Mouse (Mus musculus) intestine, embryonic 14.5 days (tissue): ENCODE data around the gene Gckr. TPM values are rescaled to one million over a fixed set of nuclear protein-coding genes. Genes with fewer than 3 reads are reported as not detected.

Source experiments
- ATAC-seq: fragments of 200-750 bp; cut with Nextera tagmentation; replicated peaks from 2 replicates; pipeline ENCODE4 v1.8.0; 2017; ENCODE audit warnings: low read depth, moderate number of reproducible peaks, moderate TSS enrichment, moderate library complexity; ENCODE audit not compliant: low FRiP score, low TSS enrichment
- DNase-seq: peaks from one replicate; pipeline ENCODE4 v3.0.0-alpha.2; 2018; ENCODE audit warnings: low spot score
- H3K27ac ChIP-seq: fragments of 300-500 bp; sonication (generic); 2 replicates; pipeline ENCODE4 v1.5.1; 2014; ENCODE audit warnings: low read depth, mild to moderate bottlenecking, control low read depth
- H3K27me3 ChIP-seq: fragments of 300-500 bp; sonication (generic); replicated peaks from 2 replicates; pipeline ENCODE4 v1.6.1; 2014; ENCODE audit warnings: low read length, control low read depth; ENCODE audit not compliant: control insufficient read depth, insufficient read depth
- H3K36me3 ChIP-seq: fragments of 300-500 bp; sonication (generic); 2 replicates; pipeline ENCODE4 v1.6.1; 2014; ENCODE audit warnings: low read length, control low read depth; ENCODE audit not compliant: control insufficient read depth, insufficient read depth
- H3K4me1 ChIP-seq: fragments of 300-500 bp; sonication (generic); replicated peaks from 2 replicates; pipeline ENCODE4 v1.6.1; 2014; ENCODE audit warnings: low read length, control low read depth, mixed read lengths; ENCODE audit not compliant: control insufficient read depth, insufficient read depth
- H3K4me2 ChIP-seq: fragments of 300-500 bp; sonication (generic); 2 replicates; pipeline ENCODE4 v1.6.1; 2014; ENCODE audit warnings: low read length
- H3K4me3 ChIP-seq: fragments of 300-500 bp; sonication (generic); 2 replicates; pipeline ENCODE4 v1.5.1; 2014; ENCODE audit warnings: low read depth, low read length, control low read depth, mixed read lengths
- H3K9ac ChIP-seq: fragments of 300-500 bp; sonication (generic); 2 replicates; pipeline ENCODE4 v1.6.1; 2014; ENCODE audit warnings: mild to moderate bottlenecking, low read length
- H3K9me3 ChIP-seq: fragments of 300-500 bp; sonication (generic); 2 replicates; pipeline ENCODE4 v1.6.1; 2016; ENCODE audit warnings: low read length, control low read depth; ENCODE audit not compliant: control insufficient read depth
- WGBS: fragments of 180-500 bp; shearing (Covaris S2); extraction: QIAGEN DNeasy Blood & Tissue Kit; methylation state at CpG from one replicate; pipeline ENCODE4 v1.1.7; 2014; 5-methylcytosine and 5-hydroxymethylcytosine counted together
- polyA plus RNA-seq: library from polyadenylated mRNA; unstranded; fragments of >200 nt; fragmentation: Nextera tagmentation; extraction: Ambion mirVana; gene quantifications from 2 replicates; pipeline ENCODE4 v1.2.1, GENCODE M21; 2014

Gene Gckr
- polyA plus RNA-seq, 1 experiment from 2014 or later, result 0.60 TPM

DNA sequence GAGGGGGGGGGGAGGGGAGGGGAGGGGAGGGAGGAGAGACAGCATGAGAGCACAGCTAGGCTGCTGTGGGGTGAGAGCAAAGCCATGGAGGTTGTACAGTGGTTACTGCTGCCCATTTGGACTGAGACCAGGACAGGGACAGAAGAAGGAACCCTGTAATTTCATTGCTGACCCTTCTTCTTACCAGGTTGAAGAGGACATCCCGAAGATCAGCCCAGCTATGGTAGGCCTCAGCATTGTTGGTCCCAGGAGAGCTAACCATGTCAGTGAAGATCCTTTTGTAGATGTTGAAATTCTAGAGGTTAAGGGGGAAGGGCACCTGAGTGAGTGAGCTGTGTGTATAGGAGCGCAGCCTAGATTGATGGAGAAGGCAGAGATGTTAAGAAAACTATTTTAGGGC is 41.9 kb upstream of the Gckr start:
- ATAC-seq (no peak), DNase-seq (peak; percentile 44)
- no peak overlapping the region for H3K27ac ChIP-seq
- no peaks in the 10 kb centered on the region for H3K27me3 ChIP-seq
- H3K36me3 ChIP-seq, result peaks cover 82% of the 10 kb centered on the region
- H3K4me3 ChIP-seq, result no peak overlapping the region
- no peaks in the 10 kb centered on the region for H3K9me3 ChIP-seq
- WGBS, result 96% methylated on average over 2 of the region's 2 CpGs
- no peak overlapping the region for H3K4me2 ChIP-seq
- peaks cover 14% of the 10 kb centered on the region for H3K4me1 ChIP-seq
- H3K9ac ChIP-seq, result no peak overlapping the region

DNA sequence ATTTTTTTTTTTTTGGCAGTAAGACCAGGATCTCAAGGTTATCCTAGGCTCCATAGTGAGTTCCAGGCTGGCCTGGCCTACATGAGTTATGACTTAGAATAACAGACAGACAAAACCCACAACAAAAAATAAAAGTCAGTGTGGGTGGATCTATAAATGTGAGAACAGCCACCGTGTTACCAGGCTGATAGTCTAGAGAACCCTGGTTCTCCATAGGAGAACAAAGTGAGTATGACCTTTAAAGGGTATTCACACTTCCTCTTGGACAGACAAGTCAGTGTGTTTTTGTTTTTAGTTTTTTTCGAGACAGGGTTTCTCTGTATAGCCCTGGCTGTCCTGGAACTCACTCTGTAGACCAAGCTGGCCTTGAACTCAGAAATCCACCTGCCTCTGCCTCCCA is 41.3 kb upstream of the Gckr start:
- H3K4me3 ChIP-seq, result no peak overlapping the region
- peaks cover 82% of the 10 kb centered on the region for H3K36me3 ChIP-seq
- no peak overlapping the region for H3K27ac ChIP-seq
- H3K4me1 ChIP-seq, result peaks cover 12% of the 10 kb centered on the region
- no peak overlapping the region for H3K4me2 ChIP-seq
- DNase-seq, result no peak
- 87% methylated on average over 2 of the region's 2 CpGs for WGBS
- ATAC-seq, result no peak
- H3K9ac ChIP-seq, result no peak overlapping the region
- H3K27me3 ChIP-seq, result no peaks in the 10 kb centered on the region
- no peaks in the 10 kb centered on the region for H3K9me3 ChIP-seq

DNA sequence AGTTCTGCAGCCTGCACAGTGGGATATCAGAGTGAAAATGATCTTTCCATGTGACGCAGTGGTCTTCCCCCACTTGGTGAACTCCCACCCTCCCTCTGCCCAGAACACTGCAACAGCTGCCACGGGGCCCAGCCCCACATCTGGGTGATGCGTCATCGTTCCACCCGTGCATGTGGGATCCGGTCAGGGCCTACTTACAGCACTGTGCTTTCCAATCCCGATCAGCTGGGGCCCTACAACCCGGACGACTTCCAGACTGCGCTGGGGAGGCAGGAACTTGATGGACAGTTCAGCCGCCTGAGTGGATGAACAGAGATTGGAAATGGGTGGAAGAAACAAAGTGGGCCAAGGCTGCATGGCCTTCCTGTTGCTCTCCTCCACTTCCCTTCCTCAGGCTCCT is 39.6 kb upstream of the Gckr start:
- no peaks in the 10 kb centered on the region for H3K9me3 ChIP-seq
- 81% methylated on average over 11 of the region's 11 CpGs for WGBS

DNA sequence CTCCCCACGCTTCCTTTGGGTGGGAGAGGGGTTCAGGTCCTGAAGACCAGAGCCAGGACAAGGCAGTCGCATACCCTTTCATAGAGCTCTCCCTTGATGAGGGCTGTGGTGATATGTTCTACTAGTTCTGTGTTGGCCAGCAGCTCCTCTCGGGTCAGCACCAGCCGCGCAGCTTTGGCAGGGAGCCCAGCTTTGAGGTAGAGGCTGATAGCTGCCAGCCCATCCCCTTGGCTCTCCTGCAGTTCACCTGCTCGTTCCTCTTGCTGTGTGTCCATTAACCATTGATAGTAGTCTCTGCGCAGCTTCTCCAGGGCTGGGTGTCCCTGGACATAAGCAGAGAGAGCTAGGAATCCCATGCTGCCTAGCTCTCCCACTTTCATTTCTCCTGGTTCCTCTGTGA is 31.1 kb upstream of the Gckr start:
- Histone ChIP-seq H3K27me3 (no peaks in the 10 kb centered on the region), H3K4me3 (no peak overlapping the region), H3K4me2 (no peak overlapping the region), H3K9me3 (no peaks in the 10 kb centered on the region), H3K9ac (no peak overlapping the region), H3K27ac (no peak overlapping the region), H3K36me3 (peaks cover 83% of the 10 kb centered on the region), H3K4me1 (no peaks in the 10 kb centered on the region)
- DNase-seq (no peak), ATAC-seq (no peak)
- WGBS, result 82% methylated on average over 7 of the region's 7 CpGs

More for the DNA sequence above, 39.6 kb upstream of the Gckr start:
- Histone ChIP-seq H3K9ac (no peak overlapping the region), H3K4me2 (no peak overlapping the region), H3K27me3 (no peaks in the 10 kb centered on the region), H3K36me3 (peaks cover 82% of the 10 kb centered on the region), H3K4me1 (0 out of 2 replicates have a peak, but pooled peaks cover 4% of the 10 kb centered on the region), H3K27ac (no peak overlapping the region), H3K4me3 (no peak overlapping the region)
- DNase-seq (no peak), ATAC-seq (no peak)

DNA sequence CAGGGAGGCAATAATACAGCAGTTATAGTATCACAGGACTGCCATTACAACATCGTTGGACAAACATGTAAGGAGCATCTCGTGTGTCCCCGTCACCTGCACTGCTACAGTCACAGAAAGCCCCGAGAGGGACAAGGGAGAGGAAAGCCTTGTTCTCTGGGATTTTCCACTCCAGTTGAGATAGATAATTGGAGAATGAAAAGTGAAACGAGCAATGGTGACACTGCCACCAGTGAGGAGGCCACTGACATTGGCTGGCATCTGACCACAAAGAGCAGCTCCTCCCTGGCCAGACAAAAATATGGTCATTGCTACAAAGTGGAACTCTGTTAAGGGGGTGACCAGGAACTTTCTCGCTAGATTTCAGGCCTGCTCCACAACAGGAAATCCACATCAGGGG is 29.6 kb upstream of the Gckr start:
- Histone ChIP-seq H3K36me3 (peaks cover 81% of the 10 kb centered on the region), H3K9me3 (no peaks in the 10 kb centered on the region), H3K4me3 (no peak overlapping the region), H3K9ac (no peak overlapping the region), H3K27ac (no peak overlapping the region), H3K27me3 (no peaks in the 10 kb centered on the region), H3K4me1 (no peaks in the 10 kb centered on the region), H3K4me2 (no peak overlapping the region)
- DNase-seq (no peak), ATAC-seq (no peak)
- 89% methylated on average over 6 of the region's 6 CpGs for WGBS

DNA sequence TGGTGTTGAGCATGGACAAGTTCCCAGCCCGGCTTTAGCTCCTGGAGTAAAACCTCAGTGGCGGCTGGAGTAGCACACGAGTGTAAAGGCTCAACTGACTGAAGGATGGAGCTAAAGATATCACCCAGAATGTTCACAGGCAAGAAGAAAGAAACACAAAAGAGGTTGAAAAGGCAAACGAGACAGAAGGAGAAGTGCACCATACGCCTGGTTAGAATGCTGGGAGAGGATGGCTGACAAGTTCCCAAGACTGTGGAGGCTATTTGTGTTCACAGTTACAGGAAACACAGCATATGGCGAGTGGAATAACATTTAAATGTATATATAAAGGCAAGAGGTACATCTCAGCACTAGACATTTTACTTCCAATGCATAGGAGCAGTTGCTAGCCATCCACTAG is 24.2 kb upstream of the Gckr start:
- Histone ChIP-seq H3K9ac (no peak overlapping the region), H3K4me1 (no peaks in the 10 kb centered on the region), H3K9me3 (no peaks in the 10 kb centered on the region), H3K27ac (no peak overlapping the region), H3K27me3 (no peaks in the 10 kb centered on the region), H3K36me3 (peaks cover 67% of the 10 kb centered on the region), H3K4me3 (no peak overlapping the region), H3K4me2 (no peak overlapping the region)
- DNase-seq (no peak), ATAC-seq (no peak)
- 89% methylated on average over 6 of the region's 6 CpGs for WGBS

DNA sequence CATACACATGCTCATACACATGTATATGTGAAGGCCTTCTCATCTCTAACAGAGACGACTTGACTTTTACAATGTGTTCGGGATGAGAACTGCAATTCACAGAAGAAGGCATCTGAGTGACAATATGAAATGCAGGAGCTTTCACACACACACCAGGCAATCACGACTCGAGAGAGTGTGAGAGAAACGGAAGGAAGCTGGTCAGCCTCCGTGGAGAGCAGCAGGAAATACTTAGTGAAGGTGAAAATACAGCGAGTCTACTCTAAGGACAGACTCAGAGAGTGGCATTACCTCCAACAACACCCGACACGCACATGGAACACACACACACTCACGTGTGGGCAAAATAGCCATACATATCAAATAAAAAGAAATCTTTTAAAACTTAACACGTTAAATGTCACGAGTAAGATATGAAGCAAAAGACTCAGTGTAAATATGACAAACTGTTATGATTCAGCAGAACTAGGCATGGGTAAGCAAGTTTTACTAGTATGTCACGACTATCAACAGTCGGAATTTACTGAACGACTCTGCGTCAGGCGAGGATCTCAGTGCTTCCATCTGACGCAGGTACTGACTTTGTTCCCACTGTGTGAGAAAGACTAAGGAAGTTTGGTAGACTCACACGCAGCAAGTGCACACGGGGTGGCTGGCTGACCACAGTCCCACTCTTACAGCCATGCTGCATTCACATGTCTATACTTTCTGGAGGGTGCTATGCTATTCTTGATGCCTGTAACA is 17.8 kb upstream of the Gckr start:
- Histone ChIP-seq H3K27me3 (no peaks in the 10 kb centered on the region), H3K27ac (no peak overlapping the region), H3K9ac (no peak overlapping the region), H3K4me3 (no peak overlapping the region), H3K36me3 (peaks cover 90% of the 10 kb centered on the region), H3K4me2 (no peak overlapping the region), H3K9me3 (no peaks in the 10 kb centered on the region), H3K4me1 (no peaks in the 10 kb centered on the region)
- ATAC-seq, result no peak
- WGBS, result 86% methylated on average over 20 of the region's 20 CpGs
- no peak for DNase-seq

DNA sequence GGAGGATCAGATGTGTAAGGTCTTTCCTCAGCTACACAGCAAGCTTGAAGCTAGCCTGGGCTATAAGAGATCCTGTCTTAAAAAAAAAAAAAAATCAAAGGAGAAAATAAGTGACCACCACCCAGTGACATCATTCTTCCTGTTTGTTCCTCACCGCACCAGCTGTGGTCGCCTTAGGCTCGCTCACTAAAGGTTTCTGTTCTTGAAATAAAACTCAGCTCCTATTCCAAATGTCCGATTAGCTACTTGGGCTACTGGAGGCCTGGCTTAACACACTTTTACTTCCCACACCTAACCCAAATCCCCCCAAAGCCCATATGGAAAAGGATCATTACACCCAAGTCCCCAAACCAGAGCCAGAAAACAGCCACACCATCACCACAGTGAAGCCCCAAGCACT is 9.0 kb upstream of the Gckr start:
- H3K4me3 ChIP-seq, result no peak overlapping the region
- no peaks in the 10 kb centered on the region for H3K9me3 ChIP-seq
- ATAC-seq (no peak), DNase-seq (no peak)
- WGBS, result 76% methylated on average over 4 of the region's 4 CpGs
- peaks cover 44% of the 10 kb centered on the region for H3K36me3 ChIP-seq
- H3K4me2 ChIP-seq, result no peak overlapping the region
- H3K27ac ChIP-seq, result no peak overlapping the region
- H3K27me3 ChIP-seq, result no peaks in the 10 kb centered on the region
- H3K9ac ChIP-seq, result no peak overlapping the region
- peaks cover 9% of the 10 kb centered on the region for H3K4me1 ChIP-seq

DNA sequence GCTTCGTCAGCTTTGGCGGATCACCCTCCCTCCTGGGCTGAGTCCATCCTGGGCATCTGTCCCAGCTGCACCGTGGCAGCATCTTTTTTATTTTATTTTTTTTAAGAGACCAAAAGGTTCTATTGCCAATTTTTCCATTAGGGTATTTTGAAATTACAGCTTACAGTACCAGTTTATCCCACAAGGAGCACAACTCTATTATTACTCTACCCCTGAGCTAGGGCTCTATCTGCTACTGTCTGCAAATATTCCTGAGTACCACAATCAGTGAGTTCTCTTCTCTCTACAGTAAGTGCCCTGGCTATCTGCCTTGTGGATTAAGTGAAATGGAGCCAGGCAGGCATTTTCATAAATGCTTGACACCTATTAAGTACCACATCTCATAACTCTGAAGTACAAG is 8.6 kb upstream of the Gckr start:
- Histone ChIP-seq H3K27me3 (no peaks in the 10 kb centered on the region), H3K36me3 (peaks cover 44% of the 10 kb centered on the region), H3K4me1 (peaks cover 9% of the 10 kb centered on the region), H3K9me3 (no peaks in the 10 kb centered on the region), H3K4me2 (no peak overlapping the region), H3K27ac (no peak overlapping the region), H3K9ac (no peak overlapping the region), H3K4me3 (no peak overlapping the region)
- no peak for ATAC-seq
- no peak for DNase-seq
- WGBS, result 85% methylated on average over 3 of the region's 3 CpGs
